Mouse (Mus musculus): ENCODE measurements around the gene Pate1. TPM values are rescaled to one million over a fixed set of nuclear protein-coding genes. Genes with fewer than 3 reads are reported as not detected.

The Pate1 gene
- total RNA-seq (2015; ENCODE audit: low replicate concordance) (not detected in 2 replicates), total RNA-seq (2017; ENCODE audit: low replicate concordance) (not detected in 2 replicates)

GRCm38 (mm10) chr9:35687013-35687412, at the start of gene Pate1:
Pate1 (minus strand) TSS chr9:35687390.
- ATAC-seq (replicated peaks; ENCODE audit: low FRiP score, poor library complexity, severe bottlenecking): no peak

GRCm38 (mm10) chr9:35707265-35707664, 20.1 kb upstream of the Pate1 start:
- ATAC-seq (replicated peaks; ENCODE audit: low FRiP score, poor library complexity, severe bottlenecking): no peak

DNA sequence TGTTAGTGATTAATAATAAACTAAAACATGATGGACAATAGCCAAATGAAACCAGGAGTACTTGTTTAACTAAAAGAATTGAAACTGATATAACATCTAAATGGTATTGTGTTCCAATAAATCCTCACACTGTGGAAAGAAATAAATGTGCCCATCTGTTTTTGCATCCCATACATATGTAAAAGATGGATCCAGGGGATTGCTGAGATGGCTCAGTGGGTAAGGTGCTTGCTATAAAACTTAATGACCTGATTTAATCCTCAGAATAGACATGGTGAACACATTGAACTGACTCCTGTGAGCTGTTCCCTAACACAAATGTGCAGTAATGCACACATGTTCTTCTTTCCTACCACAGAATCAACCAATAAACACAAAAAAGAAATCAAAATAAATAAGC, 4.7 kb upstream of the Pate1 start:
- ATAC-seq (replicated peaks; ENCODE audit: low FRiP score, poor library complexity, severe bottlenecking): no peak

GRCm38 (mm10) chr9:35673557-35673956, 13.6 kb downstream of the Pate1 start:
- ATAC-seq (replicated peaks; ENCODE audit: low FRiP score, poor library complexity, severe bottlenecking): no peak

GRCm38 (mm10) chr9:35648102-35648501, 39.1 kb downstream of the Pate1 start, which contains the start of gene Pate3:
Pate3 (minus strand) TSS chr9:35648202.
- no peak for ATAC-seq (replicated peaks; ENCODE audit: low FRiP score, poor library complexity, severe bottlenecking)

Other genes with a start within 250 kb of the Pate1 start
- gene Gm1113, start 169.1 kb downstream of the Pate1 start, total RNA-seq (2015; ENCODE audit: low replicate concordance): not detected in 2 replicates
- gene Gm1113, start 169.1 kb downstream of the Pate1 start, total RNA-seq (2017; ENCODE audit: low replicate concordance): not detected in 2 replicates
- under 0.01 TPM in 1 of 2 replicates, not detected in the other for gene Ddx25, start 128.9 kb downstream of the Pate1 start, total RNA-seq (2015; ENCODE audit: low replicate concordance)
- 0.23 TPM in 1 of 2 replicates, not detected in the other for gene Ddx25, start 128.9 kb downstream of the Pate1 start, total RNA-seq (2017; ENCODE audit: low replicate concordance)
- 7.9 and 10.1 TPM in 2 replicates for gene Pus3, start 128.8 kb downstream of the Pate1 start, total RNA-seq (2015; ENCODE audit: low replicate concordance)
- 4.1 and 8.5 TPM in 2 replicates for gene Pus3, start 128.8 kb downstream of the Pate1 start, total RNA-seq (2017; ENCODE audit: low replicate concordance)
- not detected in 2 replicates for gene Pate2, start 117.1 kb downstream of the Pate1 start, total RNA-seq (2015; ENCODE audit: low replicate concordance)
- gene Pate2, start 117.1 kb downstream of the Pate1 start, total RNA-seq (2017; ENCODE audit: low replicate concordance): 0.53 and 3.1 TPM in 2 replicates
- 30.6 and 41.8 TPM in 2 replicates for gene Hyls1, start 117.0 kb downstream of the Pate1 start, total RNA-seq (2015; ENCODE audit: low replicate concordance)
- gene Hyls1, start 117.0 kb downstream of the Pate1 start, total RNA-seq (2017; ENCODE audit: low replicate concordance): 28.7 and 37.7 TPM in 2 replicates
- gene Pate4, start 75.4 kb downstream of the Pate1 start, total RNA-seq (2015; ENCODE audit: low replicate concordance): not detected in 2 replicates
- gene Pate4, start 75.4 kb downstream of the Pate1 start, total RNA-seq (2017; ENCODE audit: low replicate concordance): not detected in 2 replicates
- gene Pate3, start 39.2 kb downstream of the Pate1 start, total RNA-seq (2015; ENCODE audit: low replicate concordance): not detected in 2 replicates
- not detected in 2 replicates for gene Pate3, start 39.2 kb downstream of the Pate1 start, total RNA-seq (2017; ENCODE audit: low replicate concordance)
- not detected in 2 replicates for gene Gm17677, start 53.7 kb upstream of the Pate1 start, total RNA-seq (2015; ENCODE audit: low replicate concordance)
- not detected in 2 replicates for gene Gm17677, start 53.7 kb upstream of the Pate1 start, total RNA-seq (2017; ENCODE audit: low replicate concordance)
- not detected in 2 replicates for gene Gm17727, start 90.7 kb upstream of the Pate1 start, total RNA-seq (2015; ENCODE audit: low replicate concordance)
- not detected in 2 replicates for gene Gm17727, start 90.7 kb upstream of the Pate1 start, total RNA-seq (2017; ENCODE audit: low replicate concordance)
- not detected in 2 replicates for gene Gm27235, start 102.7 kb upstream of the Pate1 start, total RNA-seq (2015; ENCODE audit: low replicate concordance)
- gene Gm27235, start 102.7 kb upstream of the Pate1 start, total RNA-seq (2017; ENCODE audit: low replicate concordance): not detected in 2 replicates
- gene D730048I06Rik, start 102.7 kb upstream of the Pate1 start, total RNA-seq (2015; ENCODE audit: low replicate concordance): not detected in 2 replicates
- gene D730048I06Rik, start 102.7 kb upstream of the Pate1 start, total RNA-seq (2017; ENCODE audit: low replicate concordance): not detected in 2 replicates
- not detected in 2 replicates for gene 9230110F15Rik, start 156.8 kb upstream of the Pate1 start, total RNA-seq (2015; ENCODE audit: low replicate concordance)
- gene 9230110F15Rik, start 156.8 kb upstream of the Pate1 start, total RNA-seq (2017; ENCODE audit: low replicate concordance): not detected in 2 replicates
- not detected in 2 replicates for gene 9230113P08Rik, start 221.0 kb upstream of the Pate1 start, total RNA-seq (2015; ENCODE audit: low replicate concordance)
- not detected in 2 replicates for gene 9230113P08Rik, start 221.0 kb upstream of the Pate1 start, total RNA-seq (2017; ENCODE audit: low replicate concordance)